ENCODE assay signal across 26 mouse cellular contexts in the genomic region with DNA sequence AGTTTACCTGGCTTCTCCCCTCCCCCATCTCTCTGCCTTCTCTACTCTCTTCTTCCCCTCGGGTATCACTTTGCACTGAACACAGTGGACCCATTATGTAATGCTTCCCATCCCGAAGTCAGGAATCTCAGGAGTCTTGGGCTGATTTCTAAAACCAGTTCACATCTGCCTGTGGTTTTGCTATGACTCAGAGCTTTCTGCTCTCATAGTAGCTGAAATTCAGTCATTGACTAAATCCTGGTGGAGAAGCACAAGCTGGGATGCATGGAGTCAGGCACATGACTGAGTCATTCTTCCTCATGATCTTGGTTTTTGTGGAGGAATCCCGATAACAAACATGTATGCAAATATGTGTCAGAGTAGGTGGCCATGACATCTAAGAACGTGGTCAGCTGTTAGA. TPM values are rescaled to one million over a fixed set of nuclear protein-coding genes. Genes with fewer than 3 reads are reported as not detected.
A peak's percentile ranks its signal among the peaks of the same experiment; 100 is the strongest.
DNase-seq lines count a peak whose midpoint lies in the region; TF ChIP-seq lines count a peak whose summit lies in the region.
"Had no signal": no experiment of that assay in that cellular context is flagged by ENCODE, and none has a peak within 500 bp of the region (broad histone marks: within the 10 kb centered on the region; RNA-seq: fewer than 3 reads in every experiment).

No protein-coding gene starts in this region.

- TF ChIP-seq POLR2A in myocyte (IDR thresholded peaks at IDR 0.05; ENCODE audit: insufficient read length, low read depth), result no peak

- peak overlapping the region; percentile 46 for H3K4me2 ChIP-seq in myocyte (ENCODE audit: low read depth)
- H3K4me2 ChIP-seq: forebrain, embryonic 13.5 days; limb, embryonic 13.5 days; liver, embryonic 13.5 days; lung, embryonic 15.5 days; stomach, embryonic 15.5 days had no signal

- no peak overlapping the region for H3K4me3 ChIP-seq in myocyte
- H3K4me3 ChIP-seq: forebrain, embryonic 13.5 days; hindbrain, embryonic 10.5 days; limb, embryonic 13.5 days; liver, embryonic 13.5 days; lung, embryonic 15.5 days; midbrain, embryonic 10.5 days; stomach, embryonic 15.5 days had no signal

- no peaks in the 10 kb centered on the region for H3K36me3 ChIP-seq in myocyte (ENCODE audit: control insufficient read depth, insufficient read depth)
- H3K36me3 ChIP-seq: G1E; hindbrain, embryonic 10.5 days; limb, embryonic 13.5 days; liver, embryonic 13.5 days; lung, embryonic 15.5 days; midbrain, embryonic 10.5 days; stomach, embryonic 15.5 days had no signal

- H3K27me3 ChIP-seq in myocyte (ENCODE audit: control insufficient read depth, insufficient read depth, insufficient read length), result no peaks in the 10 kb centered on the region
- H3K27me3 ChIP-seq: forebrain, embryonic 13.5 days; limb, embryonic 13.5 days; liver, embryonic 13.5 days; lung, embryonic 15.5 days; stomach, embryonic 15.5 days had no signal

- peak; percentile 93 for DNase-seq in heart, adult 11 months
- DNase-seq in heart, postnatal 4 days, result no peak
- DNase-seq in right cerebral cortex, adult 18-20 months, result peak; percentile 57
- no peak for DNase-seq in right cerebral cortex, postnatal 14 days
- DNase-seq in NIH3T3 (ENCODE audit: low read depth), result peak; percentile 73
- no peak for DNase-seq in adrenal gland, adult 2 months
- DNase-seq in adrenal gland, adult 18-20 months (ENCODE audit: low spot score in 2 of 2), result no peak
- DNase-seq: cerebellum, adult 9-10 months; kidney, adult 11 months; liver, embryonic 13.5 days; thymus, adult 2 months had no signal

- H3ac ChIP-seq in myocyte (ENCODE audit: control insufficient read depth, insufficient read length), result no peak overlapping the region

- no peaks in the 10 kb centered on the region for H3K79me2 ChIP-seq in myocyte (ENCODE audit: control insufficient read depth, insufficient read depth)

TF ChIP-seq in myocyte, 11 proteins besides CTCF, POLR2A, EP300 and RAD21:
- no peak for TF ChIP-seq E2F4 (IDR thresholded peaks at IDR 0.05; ENCODE audit: insufficient read depth)
- TF ChIP-seq MYOD1 (IDR thresholded peaks at IDR 0.05; ENCODE audit: control insufficient read depth in 1 of 3, insufficient read length in 2 of 3, low read depth in 2 of 3), result peak in 2 of 3 experiments; percentile 24 to 41
- TF ChIP-seq USF1 (IDR thresholded peaks at IDR 0.05; ENCODE audit: low read depth), result peak; percentile 56
- TF ChIP-seq MYOG (IDR thresholded peaks at IDR 0.05; ENCODE audit: control insufficient read depth in 1 of 3, insufficient read depth in 1 of 3, insufficient read length in 2 of 3, low read depth in 2 of 3), result no peak

RNA-seq across cellular contexts. Expression of gene Ifng, which starts 38.4 kb away (rescaled TPM):
- not detected for total RNA-seq in heart, postnatal 4 days (2021)
- not detected for polyA plus RNA-seq in myocyte (2012; fragmentation: generic; extraction: Trizol)
- total RNA-seq in adrenal gland, adult 2 months (2021), result not detected
- polyA plus RNA-seq in adrenal gland, adult 2 months (2012; rRNA removed), result not detected in 2 replicates
- total RNA-seq in adrenal gland, adult 18-20 months (2021), result not detected
- total RNA-seq: G1E; gastrocnemius, postnatal 25 days; layer of hippocampus, postnatal 14 days; midbrain, postnatal 0 days had no signal
- polyA plus RNA-seq: embryonic facial prominence, embryonic 11.5 days; forebrain, embryonic 13.5 days; G1E; heart, embryonic 14.5 days; hindbrain, embryonic 10.5 days; kidney, embryonic 16.5 days; limb, embryonic 13.5 days; liver, embryonic 13.5 days; lung, embryonic 15.5 days; macrophage; midbrain, embryonic 10.5 days; midbrain, postnatal 0 days; stomach, embryonic 15.5 days; thymus, adult 2 months had no signal

Comparison
In these comparisons a context has a peak if more than half of its experiments do, and no peak if none do; other contexts are left out.
1. DNase-seq: peak in heart, adult 11 months (single experiment), right cerebral cortex, adult 18-20 months (single experiment) and NIH3T3 (single experiment); none in heart, postnatal 4 days (single experiment), right cerebral cortex, postnatal 14 days (single experiment), adrenal gland, adult 2 months (single experiment) and adrenal gland, adult 18-20 months (0 of 2).